Mouse (Mus musculus) cortical plate, adult 2 months (tissue): ENCODE measurements around the gene Gm11492. TPM values are rescaled to one million over a fixed set of nuclear protein-coding genes. Genes with fewer than 3 reads are reported as not detected.

ENCODE experiments used
- H3K27ac ChIP-seq: fragments of 200-500 bp; 2 replicates; pipeline ENCODE4 v1.5.1; 2012; ENCODE audit warnings: low read length, control low read depth, inconsistent platforms; ENCODE audit not compliant: insufficient read depth
- H3K4me1 ChIP-seq: fragments of 200-500 bp; 2 replicates; pipeline ENCODE4 v1.6.1; 2011; ENCODE audit warnings: low read length; ENCODE audit not compliant: control insufficient read depth, insufficient read depth
- H3K4me3 ChIP-seq: fragments of 200-500 bp; 2 replicates; pipeline ENCODE4 v1.5.1; 2011; ENCODE audit warnings: mild to moderate bottlenecking, low read length, control low read depth; ENCODE audit not compliant: insufficient read depth
- CTCF ChIP-seq: fragments of 200-500 bp; IDR thresholded peaks from 2 replicates; pipeline ENCODE4 v1.5.1; 2011; ENCODE audit warnings: mild to moderate bottlenecking, control low read depth, low read length; ENCODE audit not compliant: insufficient read depth; ENCODE audit errors: extremely low read depth
- POLR2A ChIP-seq: fragments of 200-500 bp; IDR thresholded peaks from 2 replicates; pipeline ENCODE4 v1.6.1; 2011; ENCODE audit warnings: mild to moderate bottlenecking, low read length, control low read depth; ENCODE audit not compliant: insufficient read depth; ENCODE audit errors: extremely low read depth
- polyA plus RNA-seq: library from polyadenylated mRNA; depleted of rRNA; stranded (reverse); fragments of >200 nt; gene quantifications from 2 replicates; pipeline ENCODE4 v1.2.3, GENCODE M21; 2012

Gm11492 gene
- polyA plus RNA-seq, 1 experiment = 0.06 TPM

DNA sequence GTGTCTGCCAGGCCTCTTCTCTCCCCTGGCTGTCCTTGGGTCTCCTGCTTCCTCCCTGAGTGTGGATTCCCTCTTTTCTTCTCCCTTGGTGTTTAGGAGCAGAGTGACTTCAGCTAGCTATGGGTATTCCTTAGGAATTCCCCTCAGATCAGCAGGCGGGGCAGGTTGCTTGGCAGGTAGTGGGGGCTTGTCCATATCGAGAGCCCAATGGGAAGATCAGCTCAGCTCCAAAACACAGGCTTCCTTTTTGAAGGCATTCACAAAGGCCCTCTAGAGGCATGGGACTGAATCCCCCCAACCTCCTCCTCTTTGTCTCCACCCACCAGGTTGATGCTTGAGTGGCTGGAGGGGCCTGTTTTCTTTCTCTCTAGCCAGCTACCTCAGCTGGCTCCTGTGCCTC, 30.0 kb downstream of the Gm11492 start:
- Histone ChIP-seq H3K4me3 (peak overlapping the region; percentile 76), H3K4me1 (peaks cover 7% of the 10 kb centered on the region; the same call in 1 of the 2 replicates), H3K27ac (no peak overlapping the region)
- no peak for TF ChIP-seq POLR2A

DNA sequence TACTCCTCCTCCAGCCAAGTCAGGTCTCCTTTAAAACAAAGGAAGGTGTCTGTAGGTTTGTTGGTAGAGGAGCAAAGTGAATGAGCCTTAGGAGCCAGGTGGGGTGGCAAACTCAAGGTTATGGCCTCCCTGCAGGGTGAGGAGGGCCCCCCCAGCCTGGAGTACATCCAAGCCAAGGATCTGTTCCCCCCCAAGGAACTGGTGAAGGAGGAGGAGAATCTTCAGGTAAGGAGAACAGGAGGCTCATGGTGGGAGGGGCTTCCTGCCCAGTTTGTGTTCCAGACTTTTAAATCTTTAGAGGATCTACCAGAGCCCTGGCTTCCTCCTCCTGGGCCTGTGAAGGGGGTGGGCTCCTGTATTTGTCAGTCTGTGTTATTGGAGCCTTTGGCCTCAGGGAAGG, 30.6 kb downstream of the Gm11492 start:
- Histone ChIP-seq H3K4me1 (peaks cover 7% of the 10 kb centered on the region; the same call in 1 of the 2 replicates), H3K4me3 (peak overlapping the region; percentile 76; the same call in 1 of the 2 replicates), H3K27ac (no peak overlapping the region)
- no peak for TF ChIP-seq CTCF
- no peak for TF ChIP-seq POLR2A

DNA sequence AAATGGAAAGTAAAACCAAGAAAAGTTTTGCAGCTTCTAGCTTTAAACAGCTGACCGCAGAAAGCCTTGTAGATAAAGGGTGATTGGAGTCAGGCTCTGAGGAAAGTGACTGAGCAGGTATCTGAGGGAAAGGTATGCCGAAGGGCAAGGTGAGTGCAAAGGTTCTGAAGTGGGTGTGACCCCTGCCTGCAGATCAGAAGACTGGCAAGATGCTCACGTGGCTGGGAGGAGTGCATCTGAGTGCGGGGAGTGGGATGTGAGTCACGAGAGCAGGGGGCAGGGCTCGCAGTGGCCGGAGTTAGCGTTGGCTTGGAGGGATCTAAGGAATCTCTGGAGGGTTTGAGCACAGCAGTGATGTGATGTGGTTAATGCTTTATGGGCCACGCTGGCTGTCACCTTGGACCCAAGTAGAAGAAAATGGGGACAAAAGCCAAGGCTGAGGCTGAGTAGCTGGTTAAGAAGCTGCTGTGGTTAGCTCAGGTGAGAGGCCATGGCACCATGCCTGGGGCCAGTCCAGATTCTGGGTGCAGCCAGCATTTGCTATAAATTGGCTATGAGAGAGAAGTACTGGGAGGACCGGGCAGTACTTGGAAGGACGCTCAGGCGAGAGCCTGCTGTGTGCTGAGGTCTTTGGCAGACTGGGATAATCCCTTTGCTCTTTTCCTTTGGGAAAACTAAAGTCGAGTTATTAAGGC, 33.1 kb downstream of the Gm11492 start:
- Histone ChIP-seq H3K4me3 (no peak overlapping the region), H3K27ac (no peak overlapping the region), H3K4me1 (peaks cover 3% of the 10 kb centered on the region; the same call in 1 of the 2 replicates)
- TF ChIP-seq POLR2A (no peak), CTCF (no peak)

DNA sequence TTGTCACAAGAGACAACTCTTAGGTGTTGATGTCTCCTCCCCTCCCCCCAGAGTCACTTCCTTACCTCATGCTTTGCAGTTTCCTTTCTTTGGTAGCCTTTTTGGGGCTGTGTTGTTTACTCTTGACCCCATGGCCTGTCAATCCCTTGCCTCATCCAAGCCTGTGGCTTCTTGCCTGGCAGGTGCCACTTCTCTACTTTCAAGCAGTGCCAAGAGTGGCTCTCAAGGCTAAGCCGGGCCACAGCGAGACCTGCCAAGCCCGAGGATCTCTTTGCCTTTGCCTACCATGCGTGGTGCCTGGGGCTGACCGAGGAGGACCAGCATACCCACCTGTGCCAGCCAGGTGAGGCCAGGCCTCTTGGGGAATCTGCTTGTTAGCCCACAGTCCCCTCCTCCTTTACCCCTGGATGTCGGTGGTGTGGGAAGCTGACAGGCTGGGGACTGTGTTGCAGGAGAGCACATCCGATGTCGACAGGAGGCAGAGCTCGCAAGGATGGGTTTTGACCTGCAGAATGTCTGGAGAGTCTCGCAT, 33.9 kb downstream of the Gm11492 start:
- Histone ChIP-seq H3K27ac (no peak overlapping the region), H3K4me1 (peaks cover 3% of the 10 kb centered on the region; the same call in 1 of the 2 replicates), H3K4me3 (no peak overlapping the region)
- TF ChIP-seq POLR2A = no peak
- no peak for TF ChIP-seq CTCF

DNA sequence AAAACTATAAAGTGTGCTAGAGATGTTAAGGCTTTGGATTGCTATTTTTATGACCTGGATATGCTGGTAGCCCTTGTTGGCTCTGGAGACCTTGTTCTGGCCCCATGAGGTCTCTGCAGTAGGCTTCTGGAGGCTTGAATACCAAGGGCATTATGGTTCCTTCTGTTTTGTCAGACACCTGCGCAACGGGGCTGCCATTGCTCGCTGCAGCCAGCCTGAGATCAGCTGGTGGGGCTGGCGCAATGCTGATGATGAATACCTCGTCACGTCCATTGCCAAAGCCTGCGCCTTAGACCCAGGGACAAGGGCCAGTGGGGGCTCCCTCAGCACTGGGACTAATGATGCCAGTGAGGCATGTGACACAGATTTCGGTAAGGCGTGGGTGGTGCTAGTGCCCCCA, 35.8 kb downstream of the Gm11492 start:
- TF ChIP-seq CTCF (no peak), POLR2A (no peak)
- Histone ChIP-seq H3K27ac (no peak overlapping the region), H3K4me3 (no peak overlapping the region), H3K4me1 (peaks cover 1% of the 10 kb centered on the region; the same call in 1 of the 2 replicates)

DNA sequence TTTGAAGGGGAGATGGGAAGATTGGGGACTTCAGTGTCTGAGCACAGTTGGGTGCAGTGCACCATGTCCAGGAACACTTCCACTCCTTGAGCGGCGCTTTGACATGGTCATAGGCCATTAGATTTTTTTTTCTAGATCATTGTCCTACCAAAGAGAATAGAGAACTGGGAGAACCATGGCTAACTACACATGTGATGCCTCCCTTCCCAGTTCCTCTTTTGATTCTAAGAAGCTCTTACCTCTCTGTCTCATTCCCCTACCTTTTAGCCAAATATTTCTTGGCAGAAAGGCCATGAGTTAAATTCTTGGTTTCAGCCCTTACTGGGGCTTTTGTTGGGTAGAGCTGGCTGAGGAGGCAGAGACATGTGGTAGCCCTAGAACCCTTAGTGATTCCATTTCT, 37.1 kb downstream of the Gm11492 start:
- no peak overlapping the region for H3K27ac ChIP-seq
- H3K4me1 ChIP-seq = peaks cover 1% of the 10 kb centered on the region; the same call in 1 of the 2 replicates
- TF ChIP-seq CTCF (no peak), POLR2A (no peak)
- no peak overlapping the region for H3K4me3 ChIP-seq

DNA sequence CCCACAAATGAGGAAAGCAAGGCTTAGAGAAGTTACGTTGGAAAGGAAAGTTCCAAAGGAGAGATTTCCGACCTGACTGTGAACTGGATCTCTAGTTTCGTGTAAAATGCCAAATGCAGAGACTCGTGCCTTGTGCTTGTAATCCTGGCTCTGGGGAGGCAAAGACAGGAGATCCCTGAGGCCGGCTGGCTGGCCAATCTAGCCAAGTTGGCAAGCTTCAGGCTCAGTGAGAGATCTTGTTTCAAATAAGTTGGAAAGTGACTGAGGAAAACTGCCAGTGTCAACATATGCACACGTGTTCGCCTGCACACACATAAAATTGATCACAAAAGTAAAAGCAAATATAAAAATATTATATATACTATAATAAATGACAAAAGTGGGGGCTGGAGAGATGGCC, 42.8 kb downstream of the Gm11492 start:
- Histone ChIP-seq H3K4me3 (no peak overlapping the region), H3K27ac (no peak overlapping the region), H3K4me1 (peaks cover 5% of the 10 kb centered on the region)
- no peak for TF ChIP-seq CTCF
- no peak for TF ChIP-seq POLR2A

DNA sequence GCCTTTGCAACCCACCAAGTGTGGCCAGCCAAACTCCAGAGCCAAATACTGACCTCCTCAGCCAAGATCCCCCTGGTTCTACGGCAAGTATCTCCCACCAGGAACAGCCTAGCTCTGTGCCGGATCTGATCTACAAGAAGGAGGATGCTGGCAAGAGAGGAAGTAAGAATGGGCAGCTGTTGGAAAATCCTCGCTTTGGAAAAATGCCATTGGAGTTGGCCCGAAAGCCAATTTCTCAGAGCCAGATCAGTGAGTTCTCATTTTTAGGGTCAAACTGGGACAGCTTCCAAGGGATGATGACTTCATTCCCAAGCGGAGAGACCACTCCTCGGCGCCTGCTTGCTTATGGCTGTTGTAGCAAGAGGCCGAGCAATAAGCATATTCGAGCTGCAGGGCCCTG, 45.1 kb downstream of the Gm11492 start:
- H3K4me1 ChIP-seq = peaks cover 7% of the 10 kb centered on the region
- H3K27ac ChIP-seq = no peak overlapping the region
- no peak overlapping the region for H3K4me3 ChIP-seq
- TF ChIP-seq CTCF = no peak
- no peak for TF ChIP-seq POLR2A

DNA sequence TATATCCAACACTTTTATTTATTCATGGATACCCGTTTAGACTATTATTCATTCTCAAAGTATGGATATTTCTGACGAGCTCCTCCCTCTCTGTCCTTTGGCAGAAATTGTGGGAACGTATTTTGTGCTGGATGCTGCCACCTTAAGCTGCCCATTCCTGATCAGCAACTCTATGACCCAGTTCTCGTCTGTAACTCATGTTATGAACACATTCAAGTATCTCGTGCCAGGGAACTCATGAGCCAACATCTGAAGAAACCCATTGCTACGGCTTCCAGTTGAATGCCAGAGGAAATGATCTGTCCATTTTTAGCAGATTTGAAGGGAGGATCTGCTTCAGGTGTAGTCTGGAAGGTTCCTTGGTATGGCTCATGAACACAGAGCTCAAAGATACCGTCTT, 47.5 kb downstream of the Gm11492 start:
- TF ChIP-seq POLR2A (no peak), CTCF (no peak)
- Histone ChIP-seq H3K27ac (no peak overlapping the region), H3K4me1 (peaks cover 7% of the 10 kb centered on the region), H3K4me3 (no peak overlapping the region)

DNA sequence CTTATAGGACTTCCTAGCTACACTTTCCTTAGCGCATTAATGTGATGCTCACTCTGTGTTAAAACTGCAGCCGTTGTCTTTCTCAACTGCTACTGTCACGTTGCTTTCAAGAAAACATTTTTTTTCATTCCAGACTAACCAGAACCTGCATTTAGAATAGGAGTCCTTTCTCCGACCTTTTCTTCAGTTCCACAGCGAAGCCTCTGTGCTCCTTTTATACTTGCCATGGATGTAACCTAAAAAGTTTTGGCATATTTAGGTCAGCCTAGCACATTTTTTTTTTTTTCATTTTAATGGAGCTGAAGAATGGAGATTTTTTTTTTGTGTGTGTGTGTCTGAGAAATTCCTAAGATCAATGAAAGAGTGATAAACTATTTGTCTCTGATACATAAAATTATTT, 49.1 kb downstream of the Gm11492 start:
- Histone ChIP-seq H3K4me3 (no peak overlapping the region), H3K27ac (no peak overlapping the region), H3K4me1 (peaks cover 7% of the 10 kb centered on the region)
- TF ChIP-seq POLR2A (no peak), CTCF (no peak)
